Mouse (Mus musculus): ENCODE measurements at regions not wholly inside any gene's neighbourhood (a gene's known extent, or its start where the extent isn't known, plus 50 kb on each side); places are given as distances from the start of the nearest gene placed in this dataset.

GRCm38 (mm10) chr6:99833323-99833722 is 107.1 kb upstream of the Prok2 start:
- no peak for TF ChIP-seq CTCF (IDR thresholded peaks at IDR 0.05; ENCODE audit: control insufficient read depth, insufficient read depth, insufficient read length)
- no peak for TF ChIP-seq MYOD1 (IDR thresholded peaks at IDR 0.05; ENCODE audit: control insufficient read depth, insufficient read length, low read depth)
- TF ChIP-seq USF1 (IDR thresholded peaks at IDR 0.05; ENCODE audit: low read depth) = no peak
- no peak for TF ChIP-seq MAX (IDR thresholded peaks at IDR 0.05)

Data from C2C12 (cell line).